Mouse (Mus musculus) heart, embryonic 15.5 days (tissue): ENCODE measurements around the gene Abat. TPM values are rescaled to one million over a fixed set of nuclear protein-coding genes. Genes with fewer than 3 reads are reported as not detected.
"Not testable (repeated sequence)": the region's sequence is repeated elsewhere in the genome, so short reads cannot be mapped to it uniquely, and the experiment has no call there.

Experiments used
- ATAC-seq: fragments of 200-750 bp; cut with Nextera tagmentation; replicated peaks from 2 replicates; pipeline ENCODE4 v1.8.0; 2017; ENCODE audit warnings: low read depth, moderate TSS enrichment; ENCODE audit not compliant: insufficient number of reproducible peaks, insufficient read depth, low FRiP score
- H3K27ac ChIP-seq: fragments of 300-500 bp; sonication (generic); 2 replicates; pipeline ENCODE4 v1.5.1; 2015; ENCODE audit warnings: mild to moderate bottlenecking, inconsistent platforms
- H3K27me3 ChIP-seq: fragments of 300-500 bp; sonication (generic); 2 replicates; pipeline ENCODE4 v1.6.1; 2015; ENCODE audit warnings: inconsistent platforms
- H3K36me3 ChIP-seq: fragments of 300-500 bp; sonication (generic); 2 replicates; pipeline ENCODE4 v1.6.1; 2015; ENCODE audit warnings: mild to moderate bottlenecking, inconsistent platforms
- H3K4me1 ChIP-seq: fragments of 300-500 bp; sonication (generic); replicated peaks from 2 replicates; pipeline ENCODE4 v1.6.1; 2015; ENCODE audit warnings: inconsistent platforms
- H3K4me2 ChIP-seq: fragments of 300-500 bp; sonication (generic); 2 replicates; pipeline ENCODE4 v1.6.1; 2015; ENCODE audit warnings: inconsistent platforms, mild to moderate bottlenecking, moderate library complexity
- H3K4me3 ChIP-seq: fragments of 300-500 bp; sonication (generic); 2 replicates; pipeline ENCODE4 v1.5.1; 2015; ENCODE audit warnings: mild to moderate bottlenecking, inconsistent platforms
- H3K9ac ChIP-seq: fragments of 300-500 bp; sonication (generic); 2 replicates; pipeline ENCODE4 v1.6.1; 2015; ENCODE audit warnings: mild to moderate bottlenecking, inconsistent platforms
- H3K9me3 ChIP-seq: fragments of 300-500 bp; sonication (generic); replicated peaks from 2 replicates; pipeline ENCODE4 v1.6.1; 2016; ENCODE audit warnings: inconsistent platforms
- WGBS: fragments of 180-500 bp; shearing (Covaris S2); methylation state at CpG from one replicate; pipeline ENCODE4 v1.1.7; 2015; ENCODE audit warnings: mixed read lengths; 5-methylcytosine and 5-hydroxymethylcytosine counted together
- polyA plus RNA-seq: library from polyadenylated mRNA; unstranded; fragments of >200 nt; fragmentation: Nextera tagmentation; extraction: Ambion mirVana; gene quantifications from 2 replicates; pipeline ENCODE4 v1.2.1, GENCODE M21; 2015

Gene Abat
- polyA plus RNA-seq, 1 experiment from 2014 or later = 25.7 TPM

DNA sequence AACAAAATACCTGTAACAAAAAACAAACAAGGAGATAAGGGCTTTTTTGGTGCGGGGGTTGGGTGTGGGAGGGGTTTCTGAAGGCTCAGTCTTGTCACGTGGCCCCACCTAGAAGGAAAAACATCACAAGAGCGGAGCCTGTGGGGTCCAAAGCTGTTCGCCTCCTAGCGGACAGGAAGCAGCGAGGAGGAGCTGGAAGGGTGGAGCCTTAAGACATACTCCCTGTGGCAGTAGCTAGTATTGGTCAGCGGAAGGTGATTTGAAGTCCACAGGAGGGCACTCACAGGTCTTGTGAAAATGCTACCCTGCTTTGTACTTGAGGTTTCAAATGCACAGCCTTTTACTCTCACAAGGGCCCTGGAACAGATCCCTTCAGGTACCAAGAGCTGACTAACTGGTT lies 19.7 kb downstream of the Abat start:
- H3K4me1 ChIP-seq = no peaks in the 10 kb centered on the region
- no peak for ATAC-seq
- no peak overlapping the region for H3K4me3 ChIP-seq
- no peak overlapping the region for H3K4me2 ChIP-seq
- H3K36me3 ChIP-seq = no peaks in the 10 kb centered on the region
- 73% methylated on average over 7 of the region's 7 CpGs for WGBS
- H3K9me3 ChIP-seq = no peaks in the 10 kb centered on the region
- H3K27ac ChIP-seq = no peak overlapping the region
- no peak overlapping the region for H3K9ac ChIP-seq
- H3K27me3 ChIP-seq = no peaks in the 10 kb centered on the region

DNA sequence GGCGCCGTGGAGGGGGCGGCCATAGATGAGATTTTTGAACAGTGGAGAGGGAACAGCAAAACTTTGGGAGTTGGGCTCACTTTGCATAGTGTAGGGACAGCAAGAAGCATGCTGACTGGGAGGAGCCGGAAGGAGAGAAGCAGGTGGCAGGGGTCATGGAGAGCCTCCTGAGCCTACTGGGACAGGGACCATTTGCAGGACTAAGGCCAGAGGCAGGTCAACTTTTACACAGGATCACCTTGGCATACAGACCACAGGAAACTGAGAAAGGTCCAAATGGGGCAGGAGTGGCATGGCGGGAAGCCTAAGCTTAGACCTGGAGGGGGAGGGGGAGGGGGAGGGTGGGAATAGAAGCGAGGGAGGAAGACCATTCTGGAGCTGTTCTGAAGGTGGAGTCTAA lies 20.2 kb downstream of the Abat start:
- H3K27ac ChIP-seq = no peak overlapping the region
- 87% methylated on average over 6 of the region's 6 CpGs for WGBS
- no peaks in the 10 kb centered on the region for H3K4me1 ChIP-seq
- ATAC-seq = no peak
- H3K9me3 ChIP-seq = no peaks in the 10 kb centered on the region
- no peak overlapping the region for H3K4me2 ChIP-seq
- H3K9ac ChIP-seq = no peak overlapping the region
- H3K27me3 ChIP-seq = no peaks in the 10 kb centered on the region
- no peaks in the 10 kb centered on the region for H3K36me3 ChIP-seq
- H3K4me3 ChIP-seq = no peak overlapping the region

DNA sequence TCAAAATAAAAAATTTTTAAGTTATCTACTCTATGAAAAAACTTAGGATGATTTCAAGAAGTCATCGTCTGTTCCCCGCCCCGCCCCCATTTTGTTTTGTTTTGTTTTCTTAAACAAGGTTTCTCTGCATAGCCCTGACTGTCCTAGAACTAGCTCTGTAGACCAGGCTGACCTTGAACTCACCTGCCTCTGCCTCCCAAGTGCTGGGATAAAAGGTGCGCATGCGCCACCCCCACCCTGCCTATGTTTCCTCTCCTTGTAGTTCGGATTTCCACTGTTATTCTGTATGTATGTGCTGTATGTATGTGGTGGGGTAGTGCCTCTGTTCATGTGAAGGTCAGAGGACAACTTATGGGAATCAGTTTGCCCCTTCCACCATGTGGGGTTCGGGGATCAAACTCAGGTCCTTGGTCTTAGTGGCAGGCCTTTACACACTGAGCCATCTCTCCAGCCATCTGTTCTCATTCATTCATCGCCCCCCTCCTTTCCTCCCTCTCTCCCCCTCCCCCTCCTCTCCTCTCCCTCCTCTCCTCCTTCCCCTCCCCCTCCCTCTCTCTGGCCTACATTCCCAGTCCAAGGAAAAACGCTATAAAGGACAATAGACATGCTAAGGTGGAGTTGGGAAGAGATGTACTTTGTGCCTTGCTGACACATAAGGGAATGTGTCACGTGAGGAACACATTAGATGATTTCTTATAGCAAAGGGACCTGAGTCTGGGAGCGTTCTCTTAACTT lies 21.4 kb downstream of the Abat start:
- ATAC-seq = no peak
- WGBS = 86% methylated on average over 11 of the region's 11 CpGs
- H3K27ac ChIP-seq = no peak overlapping the region
- H3K9ac ChIP-seq = no peak overlapping the region
- no peaks in the 10 kb centered on the region for H3K9me3 ChIP-seq
- H3K4me2 ChIP-seq = no peak overlapping the region
- H3K4me1 ChIP-seq = 0 out of 2 replicates have a peak, but pooled peaks cover 2% of the 10 kb centered on the region
- H3K27me3 ChIP-seq = no peaks in the 10 kb centered on the region
- H3K4me3 ChIP-seq = no peak overlapping the region
- H3K36me3 ChIP-seq = no peaks in the 10 kb centered on the region

DNA sequence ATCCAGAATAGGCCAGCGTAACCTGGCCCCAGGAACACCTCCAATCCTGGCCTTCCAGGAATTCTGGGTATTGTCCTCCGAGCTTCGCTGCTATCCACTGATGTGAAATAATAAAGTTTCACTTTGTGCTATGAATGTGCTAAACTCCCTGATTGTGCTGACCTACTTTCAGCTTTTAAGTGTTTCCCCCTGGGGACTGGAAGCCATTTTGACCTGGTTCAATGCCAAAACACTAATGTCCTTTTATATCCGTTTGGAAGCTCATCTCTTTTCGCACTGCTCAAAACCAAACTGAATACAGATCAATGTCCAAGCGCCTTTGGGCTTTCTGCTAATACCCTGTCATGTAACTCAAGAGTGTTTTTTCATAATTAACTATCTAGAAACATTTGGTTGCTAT lies 22.2 kb downstream of the Abat start:
- no peaks in the 10 kb centered on the region for H3K9me3 ChIP-seq
- WGBS = 86% methylated on average over 6 of the region's 6 CpGs
- ATAC-seq = no peak
- peaks cover 8% of the 10 kb centered on the region for H3K4me1 ChIP-seq
- no peak overlapping the region for H3K4me2 ChIP-seq
- no peaks in the 10 kb centered on the region for H3K36me3 ChIP-seq
- H3K4me3 ChIP-seq = no peak overlapping the region
- H3K27ac ChIP-seq = no peak overlapping the region
- H3K27me3 ChIP-seq = no peaks in the 10 kb centered on the region
- H3K9ac ChIP-seq = no peak overlapping the region

DNA sequence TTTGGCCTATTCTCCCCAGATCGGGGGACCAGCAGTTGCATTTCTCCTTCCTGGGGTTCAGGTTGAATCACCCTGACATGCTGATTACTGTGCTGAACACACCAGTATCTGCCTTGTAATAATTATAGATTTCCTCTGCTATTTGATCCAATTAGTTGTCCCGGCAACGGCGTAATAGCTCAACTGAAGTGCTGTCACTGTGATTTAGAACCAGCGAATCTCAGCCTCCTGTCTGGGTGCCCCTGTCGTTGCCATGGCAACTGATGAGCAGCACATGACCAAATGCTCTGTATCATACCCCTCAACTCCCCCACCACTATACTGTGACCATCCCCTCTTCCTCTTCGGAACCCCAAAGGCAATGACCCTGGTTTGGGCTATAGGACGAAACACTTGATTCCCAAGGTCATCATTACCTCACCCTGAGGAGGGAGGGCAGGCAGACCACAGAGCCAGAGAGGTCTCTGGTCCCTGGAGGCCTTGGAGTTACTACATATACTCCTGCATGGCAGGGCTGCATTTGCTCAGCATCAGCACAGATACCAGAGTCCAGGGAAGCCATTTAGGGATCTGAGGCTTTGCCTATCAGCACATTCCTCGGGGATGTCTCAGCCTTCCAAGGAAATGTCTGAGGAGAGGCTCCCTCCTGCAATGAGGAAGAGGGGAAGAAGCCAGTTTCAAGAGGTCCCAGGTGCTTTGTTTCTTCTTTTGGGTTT lies 26.1 kb downstream of the Abat start:
- Histone ChIP-seq H3K9ac (no peak overlapping the region), H3K4me2 (no peak overlapping the region), H3K4me1 (peaks cover 20% of the 10 kb centered on the region), H3K27ac (no peak overlapping the region), H3K27me3 (no peaks in the 10 kb centered on the region), H3K9me3 (no peaks in the 10 kb centered on the region), H3K4me3 (no peak overlapping the region), H3K36me3 (no peaks in the 10 kb centered on the region)
- WGBS = 62% methylated on average over 9 of the region's 9 CpGs
- ATAC-seq = peak; percentile 60; the same call in 1 of the 2 replicates

DNA sequence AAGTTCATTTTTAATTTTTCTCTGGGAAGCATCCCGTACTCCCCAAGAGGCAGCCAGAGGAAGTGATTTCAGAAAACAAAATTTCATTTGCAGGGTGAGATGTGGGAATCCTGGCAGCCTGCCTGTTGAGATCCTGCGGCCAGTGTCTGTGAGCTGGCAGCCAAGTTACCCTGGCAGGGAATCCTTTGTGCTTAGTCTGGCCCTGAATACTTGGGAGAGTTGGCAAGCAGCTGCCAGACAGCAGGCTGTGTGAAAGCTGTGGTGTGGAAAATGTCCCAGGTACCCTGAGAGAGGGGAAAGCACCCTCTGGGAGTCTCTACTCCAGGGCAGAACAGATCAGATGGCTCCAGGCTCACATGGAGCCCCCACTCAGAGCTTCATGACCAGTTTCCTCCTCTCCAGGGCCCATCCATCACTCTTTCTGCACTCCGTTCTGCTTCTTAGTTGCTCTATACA lies 27.7 kb downstream of the Abat start:
- Histone ChIP-seq H3K4me3 (no peak overlapping the region), H3K9ac (no peak overlapping the region), H3K4me1 (peaks cover 20% of the 10 kb centered on the region), H3K27ac (peak overlapping the region; percentile 75), H3K4me2 (peak overlapping the region; percentile 30), H3K9me3 (no peaks in the 10 kb centered on the region), H3K27me3 (no peaks in the 10 kb centered on the region), H3K36me3 (no peaks in the 10 kb centered on the region)
- ATAC-seq = peak; percentile 61
- WGBS = 20% methylated on average over 3 of the region's 3 CpGs

DNA sequence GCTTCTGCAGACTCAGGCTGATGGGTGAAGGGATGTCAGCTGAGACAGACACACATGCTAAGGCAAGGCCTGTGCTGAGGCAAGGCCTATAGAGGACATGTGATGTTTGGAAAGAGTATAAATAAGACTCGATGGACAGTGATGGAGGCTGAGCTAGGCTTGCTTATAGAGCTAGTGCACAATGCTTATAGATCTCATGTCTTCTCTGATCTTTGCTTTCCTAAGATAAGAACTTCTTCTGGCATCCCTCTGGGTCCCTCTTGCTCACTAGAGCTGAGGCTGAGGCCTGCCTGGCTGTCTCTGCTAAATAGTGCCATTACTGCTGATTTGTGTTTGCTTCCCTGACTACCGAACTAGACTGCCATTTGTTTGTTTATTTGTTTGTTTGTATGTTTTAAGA lies 34.6 kb downstream of the Abat start:
- ATAC-seq = no peak
- Histone ChIP-seq H3K4me2 (no peak overlapping the region), H3K36me3 (no peaks in the 10 kb centered on the region), H3K4me1 (no peaks in the 10 kb centered on the region), H3K9me3 (no peaks in the 10 kb centered on the region), H3K4me3 (no peak overlapping the region), H3K9ac (no peak overlapping the region), H3K27me3 (no peaks in the 10 kb centered on the region), H3K27ac (no peak overlapping the region)
- 84% methylated on average over 2 of the region's 2 CpGs for WGBS

DNA sequence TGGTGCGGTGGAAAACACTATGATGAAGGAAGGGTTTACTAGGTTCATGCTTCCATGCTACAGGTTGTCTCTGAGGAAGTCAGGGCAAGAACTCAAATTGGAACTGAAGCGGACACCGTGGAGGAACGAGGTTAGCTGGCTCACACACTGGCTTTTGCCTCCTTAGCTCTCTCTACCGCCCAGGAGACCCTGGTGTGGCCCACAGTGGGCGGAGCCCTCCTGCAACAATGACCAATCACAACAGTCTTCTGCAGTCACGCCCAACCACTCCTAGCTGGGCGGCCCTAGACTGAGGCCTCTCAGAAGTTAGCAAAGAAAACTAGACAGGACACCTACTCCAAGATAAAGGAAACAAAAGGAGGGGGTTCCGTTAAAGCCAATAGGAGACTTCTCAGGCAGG lies 36.3 kb downstream of the Abat start:
- Histone ChIP-seq H3K27me3 (no peaks in the 10 kb centered on the region), H3K4me3 (no peak overlapping the region), H3K4me1 (no peaks in the 10 kb centered on the region), H3K4me2 (no peak overlapping the region), H3K9ac (no peak overlapping the region), H3K36me3 (no peaks in the 10 kb centered on the region), H3K27ac (no peak overlapping the region), H3K9me3 (no peaks in the 10 kb centered on the region)
- WGBS = 62% methylated on average over 9 of the region's 9 CpGs
- no peak for ATAC-seq

DNA sequence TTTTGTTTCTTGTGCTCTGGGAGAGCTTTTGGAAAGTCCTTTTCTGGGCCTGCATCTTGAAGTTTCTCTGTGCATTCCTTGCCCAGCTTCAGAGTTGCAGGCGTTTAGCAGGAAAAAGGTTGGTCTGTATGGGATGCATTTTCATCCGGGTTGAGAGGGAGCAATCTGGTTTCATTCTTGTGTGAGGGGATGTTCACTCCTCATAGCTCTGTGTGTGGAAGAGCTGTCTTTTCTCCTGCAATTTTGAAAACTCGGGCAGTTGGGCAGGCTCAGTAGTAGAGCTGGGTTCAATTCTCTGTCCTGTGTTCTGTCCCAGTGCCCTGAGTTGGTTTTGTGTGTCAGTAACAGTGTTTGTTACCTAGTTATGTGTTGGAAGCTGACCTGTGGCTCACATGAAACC lies 41.1 kb downstream of the Abat start:
- Histone ChIP-seq H3K27ac (no peak overlapping the region), H3K4me3 (no peak overlapping the region), H3K36me3 (no peaks in the 10 kb centered on the region), H3K27me3 (no peaks in the 10 kb centered on the region), H3K4me1 (no peaks in the 10 kb centered on the region), H3K4me2 (no peak overlapping the region), H3K9me3 (no peaks in the 10 kb centered on the region), H3K9ac (no peak overlapping the region)
- WGBS = 79% methylated on average over 3 of the region's 3 CpGs
- ATAC-seq = no peak

DNA sequence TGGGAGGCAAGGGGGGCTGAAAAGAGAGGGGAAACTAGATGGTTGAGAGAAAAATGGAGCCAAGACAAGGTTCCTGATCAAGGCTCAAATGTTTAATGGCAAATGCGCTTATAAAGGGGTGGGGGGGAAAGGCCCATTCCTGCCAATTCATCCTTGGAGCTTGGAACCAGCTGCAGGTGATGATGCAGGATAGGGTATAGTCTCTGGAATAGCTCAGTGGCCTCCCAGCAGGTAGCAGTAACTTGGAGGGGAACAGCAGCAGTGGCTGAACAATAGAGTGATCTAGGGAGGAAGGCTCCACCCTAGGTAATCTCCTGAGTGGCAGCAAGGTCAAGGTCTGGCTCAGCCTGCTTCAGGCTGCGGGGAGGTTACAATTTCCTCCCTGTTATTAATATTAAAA lies 41.5 kb downstream of the Abat start:
- not testable (repeated sequence) for H3K27me3 ChIP-seq, H3K9me3 ChIP-seq, ATAC-seq, H3K4me3 ChIP-seq, H3K4me2 ChIP-seq, H3K27ac ChIP-seq, H3K4me1 ChIP-seq, H3K36me3 ChIP-seq, H3K9ac ChIP-seq
- 85% methylated on average over 2 of the region's 2 CpGs for WGBS

DNA sequence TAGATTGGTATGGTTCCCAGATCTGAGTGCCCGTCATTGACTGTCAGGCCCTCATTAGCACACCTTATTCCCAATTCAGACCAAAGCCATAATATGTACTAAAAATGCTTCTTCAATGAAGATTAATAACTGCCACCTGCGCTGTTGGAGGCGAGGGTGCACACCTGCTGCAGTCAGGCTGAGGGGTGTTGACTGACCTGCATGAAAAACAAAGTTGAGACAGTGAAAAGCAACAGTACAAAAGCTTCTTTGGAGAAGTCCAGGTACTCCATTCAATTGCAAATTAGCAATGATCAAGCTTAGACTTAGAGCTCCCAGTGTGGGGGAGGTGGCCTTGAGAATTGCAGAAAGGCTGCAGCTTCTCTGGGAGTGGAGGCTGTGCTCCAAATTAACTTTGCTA lies 42.1 kb downstream of the Abat start:
- 82% methylated on average over 3 of the region's 3 CpGs for WGBS
- not testable (repeated sequence) for H3K27me3 ChIP-seq

DNA sequence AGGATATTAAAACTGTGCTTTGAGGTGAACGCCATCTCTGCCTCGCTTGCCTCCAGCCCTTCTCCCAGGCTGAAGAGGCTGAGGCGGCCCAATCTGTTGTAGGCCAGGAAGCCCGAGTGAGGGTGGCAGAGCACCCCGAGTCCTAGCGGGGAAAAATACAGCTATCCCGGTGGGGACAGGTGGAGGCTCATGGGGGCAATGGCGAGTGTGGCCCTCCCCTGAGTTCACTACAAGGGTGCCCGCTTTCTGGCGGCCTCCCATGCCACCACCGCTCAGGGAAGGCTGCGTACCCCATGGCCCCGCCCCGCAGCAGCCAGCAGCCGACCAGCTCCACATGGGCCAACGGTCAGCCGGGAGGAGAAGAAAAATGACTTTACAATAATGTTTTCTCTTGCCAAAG lies 46.9 kb downstream of the Abat start:
- 91% methylated on average over 17 of the region's 17 CpGs for WGBS
- peaks cover 3% of the 10 kb centered on the region; the same call in 1 of the 2 replicates for H3K9me3 ChIP-seq
- no peak overlapping the region for H3K4me2 ChIP-seq
- no peaks in the 10 kb centered on the region for H3K4me1 ChIP-seq
- H3K4me3 ChIP-seq = no peak overlapping the region
- no peak overlapping the region for H3K27ac ChIP-seq
- H3K36me3 ChIP-seq = no peaks in the 10 kb centered on the region
- no peak for ATAC-seq
- H3K27me3 ChIP-seq = no peaks in the 10 kb centered on the region
- H3K9ac ChIP-seq = no peak overlapping the region

More for the DNA sequence above, 42.1 kb downstream of the Abat start:
- not testable (repeated sequence) for H3K4me1 ChIP-seq, H3K36me3 ChIP-seq, H3K9ac ChIP-seq, H3K4me2 ChIP-seq, H3K9me3 ChIP-seq, ATAC-seq, H3K4me3 ChIP-seq, H3K27ac ChIP-seq
